In the genomic region with DNA sequence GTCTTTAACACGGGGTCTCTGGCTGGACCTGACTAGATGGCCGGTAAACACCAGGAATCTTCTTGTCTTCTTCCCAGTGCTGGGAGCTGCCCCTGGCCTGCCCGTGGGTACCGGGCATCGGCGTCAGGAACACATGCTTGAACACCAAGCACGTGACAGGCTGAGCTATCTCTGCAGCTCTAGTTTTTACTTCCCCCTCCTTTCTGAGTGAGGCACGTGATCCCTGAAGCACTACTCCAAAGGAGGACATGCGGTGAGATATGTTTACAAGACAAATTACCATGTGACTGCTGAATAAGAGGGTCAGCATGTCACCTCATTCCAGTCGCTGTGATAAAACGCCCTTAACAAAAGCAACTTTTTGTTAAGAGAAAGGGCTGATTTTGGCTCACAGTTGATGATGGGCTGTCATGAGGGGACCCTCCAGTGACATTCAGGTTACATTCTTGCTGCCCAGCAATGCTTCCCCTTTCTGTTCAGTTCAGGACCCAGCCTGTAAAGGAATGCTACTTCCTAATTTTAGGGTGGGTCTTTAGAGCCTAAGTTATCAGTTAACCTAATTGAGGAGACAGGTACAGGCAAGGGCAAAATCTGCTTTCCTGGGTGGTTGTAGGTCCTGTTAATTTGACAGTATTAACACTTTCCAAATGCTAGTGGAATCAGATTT, we compare ENCODE assay signal across 8 mouse cellular contexts.
DNase-seq lines count a peak whose midpoint lies in the region.

No protein-coding gene starts in this region.

- DNase-seq in ovary, adult 18-20 months (ENCODE audit: low spot score) = peak; percentile 37
- DNase-seq in ovary, postnatal 10 days (ENCODE audit: low spot score) = no peak
- DNase-seq in heart, postnatal 4 days = peak; percentile 42
- DNase-seq in yolk sac, embryonic 10.5 days (ENCODE audit: low spot score) = peak; percentile 62
- no peak for DNase-seq in left cerebral cortex, adult 8-10 months (ENCODE audit: low spot score in 2 of 2)
- DNase-seq in testis, postnatal 10 days (ENCODE audit: low spot score) = no peak
- no peak for DNase-seq in left cerebral cortex, postnatal 36 days (ENCODE audit: low spot score in 2 of 2)

- H3K4me3 ChIP-seq in macrophage (ENCODE audit: inconsistent target) = no peak overlapping the region

- intact Hi-C loops in left cerebral cortex, postnatal 36 days (cut with DNase I) = loop anchor here (10.0 kb wide), 1 partner anchor 269 kb away; no protein-coding TSS in a partner anchor

- peaks cover 22% of the 10 kb centered on the region; the same call in 1 of the 2 replicates for H3K79me2 ChIP-seq in macrophage (ENCODE audit: inconsistent target)

- WGBS in macrophage (ENCODE audit: missing documents) = 9% methylated on average over 10 of the region's 11 CpGs

- peak overlapping the region; percentile 90 for H3K27ac ChIP-seq in macrophage

- H3K36me3 ChIP-seq in macrophage (ENCODE audit: inconsistent target) = no peaks in the 10 kb centered on the region

Comparison
In these comparisons a context has a peak if more than half of its experiments do, and no peak if none do; other contexts are left out.
1. DNase-seq: peak in ovary, adult 18-20 months (single experiment), heart, postnatal 4 days (single experiment) and yolk sac, embryonic 10.5 days (single experiment); none in ovary, postnatal 10 days (single experiment), left cerebral cortex, adult 8-10 months (0 of 2), testis, postnatal 10 days (single experiment) and left cerebral cortex, postnatal 36 days (0 of 2).